Mouse (Mus musculus): ENCODE results near the gene Acsm3.
"Not testable (repeated sequence)": the region's sequence is repeated elsewhere in the genome, so short reads cannot be mapped to it uniquely, and the experiment has no call there.

Gene Acsm3

GRCm38 (mm10) chr7:119760527-119760951, at the start of gene Acsm3:
Acsm3 (plus strand) TSS chr7:119760923.
- no peak for DNase-seq (ENCODE audit: low spot score)

- DNase-seq (ENCODE audit: low spot score): no peak
Measured at GRCm38 (mm10) chr7:119714111-119714510, 46.6 kb upstream of the Acsm3 start.

GRCm38 (mm10) chr7:119720253-119720946, 40.3 kb upstream of the Acsm3 start, which contains the start of gene Thumpd1:
Thumpd1 (minus strand) TSS chr7:119720798.
- DNase-seq (ENCODE audit: low spot score): peak; percentile 80

- DNase-seq (ENCODE audit: low spot score): no peak
Measured at GRCm38 (mm10) chr7:119720947-119721310, 39.8 kb upstream of the Acsm3 start.

GRCm38 (mm10) chr7:119727621-119728020, 33.1 kb upstream of the Acsm3 start:
- no peak for DNase-seq (ENCODE audit: low spot score)

- DNase-seq (ENCODE audit: low spot score): not testable (repeated sequence)
Measured at GRCm38 (mm10) chr7:119731262-119731661, 29.5 kb upstream of the Acsm3 start.

GRCm38 (mm10) chr7:119738877-119739276, 21.8 kb upstream of the Acsm3 start:
- DNase-seq (ENCODE audit: low spot score): no peak

GRCm38 (mm10) chr7:119739798-119740468, 20.8 kb upstream of the Acsm3 start:
- DNase-seq (ENCODE audit: low spot score): not testable (repeated sequence)

GRCm38 (mm10) chr7:119744321-119744720, 16.4 kb upstream of the Acsm3 start:
- DNase-seq (ENCODE audit: low spot score): no peak

- DNase-seq (ENCODE audit: low spot score): no peak
Measured at GRCm38 (mm10) chr7:119745869-119746268, 14.9 kb upstream of the Acsm3 start.

- DNase-seq (ENCODE audit: low spot score): no peak
Measured at GRCm38 (mm10) chr7:119748761-119749160, 12.0 kb upstream of the Acsm3 start.

GRCm38 (mm10) chr7:119749942-119750341, 10.8 kb upstream of the Acsm3 start:
- peak; percentile 34 for DNase-seq (ENCODE audit: low spot score)

GRCm38 (mm10) chr7:119753696-119754095, 7.0 kb upstream of the Acsm3 start:
- no peak for DNase-seq (ENCODE audit: low spot score)

GRCm38 (mm10) chr7:119762166-119762697, 1.5 kb downstream of the Acsm3 start:
- DNase-seq (ENCODE audit: low spot score): no peak

- DNase-seq (ENCODE audit: low spot score): no peak
Measured at GRCm38 (mm10) chr7:119764377-119764776, 3.7 kb downstream of the Acsm3 start.

- DNase-seq (ENCODE audit: low spot score): no peak
Measured at GRCm38 (mm10) chr7:119766996-119767395, 6.3 kb downstream of the Acsm3 start.

- DNase-seq (ENCODE audit: low spot score): no peak
Measured at GRCm38 (mm10) chr7:119769895-119770294, 9.2 kb downstream of the Acsm3 start.

GRCm38 (mm10) chr7:119783453-119783852, 22.7 kb downstream of the Acsm3 start:
- DNase-seq (ENCODE audit: low spot score): peak; percentile 10

- DNase-seq (ENCODE audit: low spot score): no peak
Measured at GRCm38 (mm10) chr7:119784908-119785307, 24.2 kb downstream of the Acsm3 start.

- no peak for DNase-seq (ENCODE audit: low spot score)
Measured at GRCm38 (mm10) chr7:119789024-119789423, 28.3 kb downstream of the Acsm3 start.

GRCm38 (mm10) chr7:119793586-119794250, 33.0 kb downstream of the Acsm3 start, which contains the start of the genes Rexo5 and Eri2:
Rexo5 (plus strand) TSS chr7:119794006.
Eri2 (minus strand) TSS chr7:119794058.
- peak; percentile 80 for DNase-seq (ENCODE audit: low spot score)

- no peak for DNase-seq (ENCODE audit: low spot score)
Measured at GRCm38 (mm10) chr7:119794251-119794638, 33.5 kb downstream of the Acsm3 start.

- DNase-seq (ENCODE audit: low spot score): no peak
Measured at GRCm38 (mm10) chr7:119795311-119795710, 34.6 kb downstream of the Acsm3 start.
